Mouse (Mus musculus) neural tube, embryonic 14.5 days (tissue): ENCODE measurements around the gene Hhatl. TPM values are rescaled to one million over a fixed set of nuclear protein-coding genes. Genes with fewer than 3 reads are reported as not detected.

Experiments
- ATAC-seq: fragments of 200-750 bp; cut with Nextera tagmentation; 2 replicates; pipeline ENCODE4 v1.8.0; 2017; ENCODE audit warnings: low read depth, mild to moderate bottlenecking, moderate TSS enrichment, moderate library complexity
- H3K27ac ChIP-seq: fragments of 300-500 bp; sonication (generic); 2 replicates; pipeline ENCODE4 v1.5.1; 2014; ENCODE audit warnings: low read depth, mild to moderate bottlenecking, control low read depth, low read length, moderate library complexity, mixed read lengths
- H3K27me3 ChIP-seq: fragments of 300-500 bp; sonication (generic); 2 replicates; pipeline ENCODE4 v1.6.1; 2014; ENCODE audit warnings: low read length; ENCODE audit not compliant: control insufficient read depth, insufficient read depth
- H3K36me3 ChIP-seq: fragments of 300-500 bp; sonication (generic); 2 replicates; pipeline ENCODE4 v1.6.1; 2014; ENCODE audit warnings: low read length, mixed read lengths; ENCODE audit not compliant: control insufficient read depth, insufficient read depth
- H3K4me1 ChIP-seq: fragments of 300-500 bp; sonication (generic); 2 replicates; pipeline ENCODE4 v1.6.1; 2014; ENCODE audit warnings: low read length; ENCODE audit not compliant: control insufficient read depth, insufficient read depth
- H3K4me2 ChIP-seq: fragments of 300-500 bp; sonication (generic); 2 replicates; pipeline ENCODE4 v1.6.1; 2014; ENCODE audit warnings: mild to moderate bottlenecking, low read depth, low read length, control low read depth
- H3K4me3 ChIP-seq: fragments of 300-500 bp; sonication (generic); 2 replicates; pipeline ENCODE4 v1.5.1; 2014; ENCODE audit warnings: low read depth, low read length, control low read depth, mixed read lengths
- H3K9ac ChIP-seq: fragments of 300-500 bp; sonication (generic); replicated peaks from 2 replicates; pipeline ENCODE4 v1.6.1; 2014; ENCODE audit warnings: low read depth, mild to moderate bottlenecking, control low read depth, low read length, mixed read lengths
- H3K9me3 ChIP-seq: fragments of 300-500 bp; sonication (generic); 2 replicates; pipeline ENCODE4 v1.6.1; 2016; ENCODE audit warnings: low read length; ENCODE audit not compliant: control insufficient read depth
- WGBS: fragments of 180-500 bp; shearing (Covaris S2); extraction: QIAGEN DNeasy Blood & Tissue Kit; methylation state at CpG from one replicate; pipeline ENCODE4 v1.1.7; 2014; 5-methylcytosine and 5-hydroxymethylcytosine counted together
- polyA plus RNA-seq: library from polyadenylated mRNA; unstranded; fragments of >200 nt; fragmentation: Nextera tagmentation; extraction: Ambion mirVana; gene quantifications from 2 replicates; pipeline ENCODE4 v1.2.1, GENCODE M21; 2014

Gene Hhatl
- polyA plus RNA-seq, 1 experiment from 2014 or later, result 0.40 TPM

DNA sequence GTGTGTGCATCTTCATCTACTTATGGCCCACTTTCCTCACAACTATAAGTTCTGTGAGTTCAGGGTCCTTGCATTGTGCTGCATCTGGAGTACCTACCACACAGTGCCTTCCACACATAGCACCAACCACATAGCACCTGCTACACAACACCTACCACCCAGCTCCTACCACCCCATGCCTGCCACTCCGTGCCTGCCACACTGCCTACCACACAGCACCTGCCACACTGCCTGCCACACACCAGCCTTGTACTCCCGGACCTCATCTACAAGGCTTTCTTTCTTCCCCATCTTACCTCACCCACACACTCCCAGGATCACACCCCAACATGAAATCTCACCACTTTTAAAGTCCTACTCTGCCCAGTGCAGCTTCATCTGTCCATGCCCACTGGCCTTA is 5.9 kb downstream of the Hhatl start:
- Histone ChIP-seq H3K9me3 (no peaks in the 10 kb centered on the region), H3K36me3 (no peaks in the 10 kb centered on the region), H3K4me3 (no peak overlapping the region), H3K4me2 (no peak overlapping the region), H3K4me1 (no peaks in the 10 kb centered on the region), H3K27ac (no peak overlapping the region), H3K9ac (no peak overlapping the region), H3K27me3 (no peaks in the 10 kb centered on the region)
- WGBS, result 98% methylated on average over 2 of the region's 2 CpGs
- ATAC-seq, result no peak

- WGBS, result 88% methylated on average over 8 of the region's 8 CpGs
These were observed 7.0 kb downstream of the Hhatl start for GRCm38 (mm10) chr9:121785261-121785660.

GRCm38 (mm10) chr9:121784801-121785200 is 7.5 kb downstream of the Hhatl start:
- no peak overlapping the region for H3K4me3 ChIP-seq
- H3K27me3 ChIP-seq, result 0 out of 2 replicates have a peak, but pooled peaks cover 2% of the 10 kb centered on the region
- no peaks in the 10 kb centered on the region for H3K9me3 ChIP-seq
- H3K4me1 ChIP-seq, result no peaks in the 10 kb centered on the region
- 92% methylated on average over 12 of the region's 12 CpGs for WGBS
- H3K9ac ChIP-seq, result no peak overlapping the region
- no peak overlapping the region for H3K27ac ChIP-seq
- no peak overlapping the region for H3K4me2 ChIP-seq
- no peak for ATAC-seq
- no peaks in the 10 kb centered on the region for H3K36me3 ChIP-seq

More at GRCm38 (mm10) chr9:121785261-121785660, 7.0 kb downstream of the Hhatl start:
- no peak for ATAC-seq
- Histone ChIP-seq H3K4me2 (no peak overlapping the region), H3K27me3 (no peaks in the 10 kb centered on the region), H3K9me3 (no peaks in the 10 kb centered on the region), H3K27ac (no peak overlapping the region), H3K36me3 (no peaks in the 10 kb centered on the region), H3K4me3 (no peak overlapping the region), H3K9ac (no peak overlapping the region), H3K4me1 (no peaks in the 10 kb centered on the region)

DNA sequence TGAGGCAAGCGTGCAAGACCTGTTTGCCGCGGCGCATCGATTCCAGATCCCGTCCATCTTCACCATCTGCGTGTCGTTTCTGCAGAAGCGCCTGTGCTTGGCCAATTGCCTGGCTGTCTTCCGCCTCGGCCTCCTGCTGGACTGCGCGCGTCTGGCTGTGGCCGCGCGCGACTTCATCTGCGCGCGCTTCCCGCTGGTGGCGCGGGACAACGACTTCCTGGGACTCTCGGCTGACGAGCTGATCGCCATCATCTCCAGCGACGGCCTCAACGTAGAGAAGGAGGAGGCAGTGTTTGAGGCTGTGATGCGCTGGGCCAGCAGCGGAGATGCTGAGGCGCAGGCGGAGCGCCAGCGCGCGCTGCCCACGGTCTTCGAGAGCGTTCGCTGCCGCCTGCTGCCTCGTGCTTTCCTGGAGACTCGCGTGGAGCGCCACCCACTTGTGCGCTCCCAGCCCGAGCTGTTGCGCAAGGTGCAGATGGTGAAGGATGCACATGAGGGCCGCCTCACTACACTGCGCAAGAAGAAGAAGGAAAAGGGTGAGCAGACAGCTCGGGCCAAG is 14.2 kb downstream of the Hhatl start:
- Histone ChIP-seq H3K27ac (no peak overlapping the region), H3K27me3 (peaks cover 27% of the 10 kb centered on the region), H3K9me3 (no peaks in the 10 kb centered on the region), H3K4me3 (peak overlapping the region; percentile 31), H3K4me2 (peak overlapping the region; percentile 57), H3K4me1 (0 out of 2 replicates have a peak, but pooled peaks cover 4% of the 10 kb centered on the region), H3K36me3 (no peaks in the 10 kb centered on the region), H3K9ac (peak overlapping the region; percentile 48)
- WGBS, result 11% methylated on average over 54 of the region's 54 CpGs
- peak; percentile 67 for ATAC-seq

DNA sequence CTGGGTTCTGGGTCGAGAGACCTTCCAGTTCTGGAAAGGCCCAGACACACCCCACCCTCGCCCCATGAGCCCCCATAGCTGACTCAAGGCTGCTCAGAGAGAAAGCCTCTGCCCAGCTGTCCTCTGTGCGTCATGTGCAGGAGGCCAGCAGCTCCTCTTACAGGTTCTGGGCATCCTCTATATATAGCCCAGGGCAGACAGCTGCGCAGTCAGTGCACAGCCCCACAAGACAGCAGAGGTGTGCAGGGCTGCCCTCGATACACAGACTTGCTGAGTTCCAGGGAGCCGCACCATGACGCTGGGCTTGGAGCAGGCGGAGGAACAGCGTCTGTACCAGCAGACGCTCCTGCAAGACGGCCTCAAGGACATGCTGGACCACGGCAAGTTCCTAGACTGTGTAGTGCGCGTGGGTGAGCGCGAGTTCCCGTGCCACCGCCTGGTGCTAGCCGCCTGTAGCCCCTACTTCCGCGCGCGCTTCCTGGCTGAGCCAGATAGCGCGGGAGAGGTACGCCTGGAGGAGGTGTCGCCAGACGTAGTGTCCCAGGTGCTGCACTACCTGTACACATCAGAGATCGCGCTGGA is 14.7 kb downstream of the Hhatl start, which contains the start of gene Klhl40:
TSS of gene Klhl40 (plus strand) at position 124 of the 582 bp plus-strand sequence.
- Histone ChIP-seq H3K4me2 (peak within 1 kb of the TSS; percentile 57), H3K4me3 (peak within 1 kb of the TSS; percentile 31), H3K27me3 (peaks cover 27% of the 10 kb centered on the region), H3K9ac (peak within 1 kb of the TSS; percentile 48), H3K27ac (no peak within 1 kb of the TSS), H3K4me1 (0 out of 2 replicates have a peak, but pooled peaks cover 4% of the 10 kb centered on the region), H3K9me3 (no peaks in the 10 kb centered on the region), H3K36me3 (no peaks in the 10 kb centered on the region)
- peak; percentile 56 for ATAC-seq
- 20% methylated on average over 30 of the region's 30 CpGs for WGBS

DNA sequence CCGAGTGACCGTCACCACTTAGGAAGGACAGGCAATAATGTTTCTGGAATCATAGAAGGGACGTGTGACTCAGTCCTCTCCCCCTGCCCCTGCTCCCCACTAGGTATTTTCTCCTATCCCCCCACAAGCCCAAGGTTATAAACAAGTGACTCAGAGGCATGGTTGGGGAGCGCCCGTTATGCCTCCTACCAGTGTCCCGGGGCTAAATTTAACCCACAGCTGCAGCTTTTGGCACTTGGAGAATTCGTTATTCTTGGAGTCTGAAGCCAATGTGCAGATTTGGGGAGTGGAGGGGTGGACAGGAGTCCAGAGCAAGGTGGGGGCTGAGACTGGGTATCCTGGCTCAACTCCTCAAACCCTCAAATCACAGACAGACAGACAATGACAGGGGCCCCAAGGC is 15.8 kb downstream of the Hhatl start:
- Histone ChIP-seq H3K27me3 (peaks cover 27% of the 10 kb centered on the region), H3K36me3 (no peaks in the 10 kb centered on the region), H3K9me3 (no peaks in the 10 kb centered on the region), H3K9ac (no peak overlapping the region), H3K4me3 (no peak overlapping the region), H3K4me2 (no peak overlapping the region), H3K4me1 (0 out of 2 replicates have a peak, but pooled peaks cover 4% of the 10 kb centered on the region), H3K27ac (no peak overlapping the region)
- 85% methylated on average over 7 of the region's 7 CpGs for WGBS
- ATAC-seq, result no peak

GRCm38 (mm10) chr9:121775951-121776350 is 16.4 kb downstream of the Hhatl start:
- no peak overlapping the region for H3K9ac ChIP-seq
- no peak overlapping the region for H3K27ac ChIP-seq
- H3K36me3 ChIP-seq, result no peaks in the 10 kb centered on the region
- peaks cover 27% of the 10 kb centered on the region for H3K27me3 ChIP-seq
- 0 out of 2 replicates have a peak, but pooled peaks cover 4% of the 10 kb centered on the region for H3K4me1 ChIP-seq
- H3K9me3 ChIP-seq, result no peaks in the 10 kb centered on the region
- WGBS, result 82% methylated on average over 10 of the region's 10 CpGs
- no peak overlapping the region for H3K4me3 ChIP-seq
- H3K4me2 ChIP-seq, result no peak overlapping the region
- ATAC-seq, result no peak

DNA sequence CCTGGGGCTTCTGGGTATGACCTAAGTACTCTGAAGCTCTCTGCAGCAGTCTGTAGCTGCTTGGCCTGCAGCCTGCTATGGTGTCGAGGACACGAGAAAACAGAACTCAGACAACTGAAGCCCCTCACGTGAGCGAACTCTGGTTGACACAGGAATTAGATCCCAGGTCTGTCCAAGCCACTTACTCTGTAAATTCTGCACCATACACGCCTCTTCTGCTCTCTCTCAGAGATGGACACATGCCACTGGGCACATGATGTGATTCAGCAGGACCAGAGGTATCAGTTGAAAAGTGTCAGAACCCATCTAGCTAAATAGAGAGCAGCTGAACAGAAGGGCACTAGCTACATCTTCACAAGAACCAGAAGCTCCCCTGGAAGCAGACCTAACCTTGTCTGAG is 19.9 kb downstream of the Hhatl start:
- no peak overlapping the region for H3K9ac ChIP-seq
- H3K9me3 ChIP-seq, result no peaks in the 10 kb centered on the region
- no peak overlapping the region for H3K4me3 ChIP-seq
- no peaks in the 10 kb centered on the region for H3K4me1 ChIP-seq
- no peak overlapping the region for H3K4me2 ChIP-seq
- no peak for ATAC-seq
- WGBS, result 80% methylated on average over 5 of the region's 5 CpGs
- H3K27ac ChIP-seq, result no peak overlapping the region
- peaks cover 16% of the 10 kb centered on the region for H3K36me3 ChIP-seq
- peaks cover 10% of the 10 kb centered on the region for H3K27me3 ChIP-seq

- H3K9me3 ChIP-seq, result no peaks in the 10 kb centered on the region
- H3K27me3 ChIP-seq, result no peaks in the 10 kb centered on the region
- 88% methylated on average over 16 of the region's 16 CpGs for WGBS
- no peak overlapping the region for H3K27ac ChIP-seq
- no peak overlapping the region for H3K9ac ChIP-seq
- no peak for ATAC-seq
- H3K36me3 ChIP-seq, result peaks cover 60% of the 10 kb centered on the region
- H3K4me1 ChIP-seq, result peaks cover 14% of the 10 kb centered on the region
- H3K4me2 ChIP-seq, result no peak overlapping the region
- no peak overlapping the region for H3K4me3 ChIP-seq
These were observed 27.0 kb downstream of the Hhatl start for GRCm38 (mm10) chr9:121765166-121765855.
